Mouse (Mus musculus): Measurements from ENCODE around the gene Sult4a1. TPM values are rescaled to one million over a fixed set of nuclear protein-coding genes. Genes with fewer than 3 reads are reported as not detected.

Sult4a1 gene
- polyA plus RNA-seq, 1 experiment from 2014 or later = 0.24 TPM

DNA sequence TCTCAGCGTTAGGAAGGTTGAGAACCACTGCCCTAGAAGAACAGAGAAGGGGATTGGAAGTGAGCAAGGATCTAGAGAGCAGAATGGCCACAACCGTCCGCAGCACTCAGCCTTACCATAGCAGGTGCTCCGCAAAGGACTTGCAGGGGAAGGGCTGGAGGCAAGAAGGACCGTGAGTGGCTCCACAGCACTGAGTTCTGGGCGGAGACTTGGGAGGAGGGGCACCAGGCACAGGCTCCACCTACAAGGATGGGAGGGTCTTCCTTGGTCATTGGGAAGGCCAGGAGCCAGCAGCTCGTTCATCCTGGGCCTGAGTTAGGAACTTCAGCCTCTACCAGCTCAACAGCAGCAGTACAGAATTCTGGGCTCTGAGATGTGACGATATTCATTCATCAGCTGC lies 32.5 kb downstream of the Sult4a1 start:
- Histone ChIP-seq H3K4me1 (ENCODE audit: insufficient read depth, low read depth, low read length) (no peaks in the 10 kb centered on the region), H3K27me3 (replicated peaks; ENCODE audit: insufficient read depth, low read length) (peaks cover 17% of the 10 kb centered on the region; the same call in 1 of the 2 replicates), H3K4me3 (ENCODE audit: low read depth, low read length) (no peak overlapping the region), H3K36me3 (ENCODE audit: insufficient read depth, low read length) (no peaks in the 10 kb centered on the region), H3K27ac (ENCODE audit: low read length) (no peak overlapping the region), H3K9me3 (ENCODE audit: low read length) (no peaks in the 10 kb centered on the region), H3K4me2 (replicated peaks; ENCODE audit: low read depth, low read length) (no peak overlapping the region), H3K9ac (replicated peaks; ENCODE audit: low read depth) (no peak overlapping the region)
- TF ChIP-seq CTCF (IDR thresholded peaks at IDR 0.05) (no peak), EP300 (IDR thresholded peaks at IDR 0.05) (no peak)
- 21% methylated on average over 8 of the region's 8 CpGs for WGBS
- ATAC-seq (no peak), DNase-seq (ENCODE audit: low spot score) (peak; percentile 18)

- no peak overlapping the region for H3K9ac ChIP-seq (replicated peaks; ENCODE audit: low read depth)
- TF ChIP-seq EP300 (IDR thresholded peaks at IDR 0.05) = no peak
- peak; percentile 69 for TF ChIP-seq CTCF (IDR thresholded peaks at IDR 0.05)
- DNase-seq (ENCODE audit: low spot score) = peak; percentile 49
- H3K36me3 ChIP-seq (ENCODE audit: insufficient read depth, low read length) = no peaks in the 10 kb centered on the region
- no peak overlapping the region for H3K4me2 ChIP-seq (replicated peaks; ENCODE audit: low read depth, low read length)
- ATAC-seq = no peak
- H3K4me3 ChIP-seq (ENCODE audit: low read depth, low read length) = no peak overlapping the region
- 21% methylated on average over 7 of the region's 7 CpGs for WGBS
- H3K9me3 ChIP-seq (ENCODE audit: low read length) = no peaks in the 10 kb centered on the region
- no peak overlapping the region for H3K27ac ChIP-seq (ENCODE audit: low read length)
- peaks cover 21% of the 10 kb centered on the region; the same call in 1 of the 2 replicates for H3K27me3 ChIP-seq (replicated peaks; ENCODE audit: insufficient read depth, low read length)
- H3K4me1 ChIP-seq (ENCODE audit: insufficient read depth, low read depth, low read length) = no peaks in the 10 kb centered on the region
Observed at GRCm38 (mm10) chr15:84072226-84072625, 33.3 kb downstream of the Sult4a1 start.

GRCm38 (mm10) chr15:84070116-84070676 lies 35.4 kb downstream of the Sult4a1 start:
- Histone ChIP-seq H3K36me3 (ENCODE audit: insufficient read depth, low read length) (no peaks in the 10 kb centered on the region), H3K4me1 (ENCODE audit: insufficient read depth, low read depth, low read length) (no peaks in the 10 kb centered on the region), H3K4me2 (replicated peaks; ENCODE audit: low read depth, low read length) (no peak overlapping the region), H3K4me3 (ENCODE audit: low read depth, low read length) (no peak overlapping the region), H3K9ac (replicated peaks; ENCODE audit: low read depth) (no peak overlapping the region), H3K27ac (ENCODE audit: low read length) (no peak overlapping the region), H3K9me3 (ENCODE audit: low read length) (no peaks in the 10 kb centered on the region), H3K27me3 (replicated peaks; ENCODE audit: insufficient read depth, low read length) (peaks cover 21% of the 10 kb centered on the region; the same call in 1 of the 2 replicates)
- 1% methylated on average over 13 of the region's 13 CpGs for WGBS
- DNase-seq (ENCODE audit: low spot score) (no peak), ATAC-seq (no peak)
- TF ChIP-seq CTCF (IDR thresholded peaks at IDR 0.05) (no peak), EP300 (IDR thresholded peaks at IDR 0.05) (no peak)

DNA sequence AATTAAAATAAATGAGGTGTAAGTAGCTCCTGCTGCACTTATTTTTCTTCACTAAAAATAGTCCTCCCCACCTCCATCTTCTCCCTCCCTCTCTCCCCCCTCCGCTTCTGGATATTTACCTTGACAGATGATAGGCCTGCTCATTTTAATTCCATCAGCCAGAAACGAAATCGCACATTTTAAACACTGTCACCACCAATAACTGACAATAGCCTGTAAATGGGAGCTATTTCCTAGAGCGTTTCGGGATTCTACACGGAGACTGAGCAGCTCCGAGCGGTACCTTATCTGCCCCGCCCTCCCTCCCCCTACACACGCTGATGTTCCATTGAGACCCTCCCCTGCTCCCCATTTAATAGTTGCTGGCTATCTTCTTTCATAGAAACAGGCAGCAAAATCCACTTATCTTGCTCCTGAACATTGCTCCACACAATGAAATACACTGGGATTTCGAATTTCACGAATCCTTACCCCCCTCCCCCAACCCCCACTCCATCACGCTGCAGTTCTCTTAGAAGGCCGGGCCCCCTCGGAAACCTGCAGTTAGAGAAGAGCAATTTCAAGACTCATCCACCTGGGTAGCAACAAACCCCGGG lies 36.0 kb downstream of the Sult4a1 start:
- Histone ChIP-seq H3K4me2 (replicated peaks; ENCODE audit: low read depth, low read length) (no peak overlapping the region), H3K27me3 (replicated peaks; ENCODE audit: insufficient read depth, low read length) (peaks cover 25% of the 10 kb centered on the region; the same call in 1 of the 2 replicates), H3K4me1 (ENCODE audit: insufficient read depth, low read depth, low read length) (no peaks in the 10 kb centered on the region), H3K27ac (ENCODE audit: low read length) (no peak overlapping the region), H3K36me3 (ENCODE audit: insufficient read depth, low read length) (no peaks in the 10 kb centered on the region), H3K9me3 (ENCODE audit: low read length) (no peaks in the 10 kb centered on the region), H3K4me3 (ENCODE audit: low read depth, low read length) (no peak overlapping the region), H3K9ac (replicated peaks; ENCODE audit: low read depth) (no peak overlapping the region)
- no peak for TF ChIP-seq EP300 (IDR thresholded peaks at IDR 0.05)
- no peak for TF ChIP-seq CTCF (IDR thresholded peaks at IDR 0.05)
- WGBS = 10% methylated on average over 16 of the region's 16 CpGs
- ATAC-seq (no peak), DNase-seq (ENCODE audit: low spot score) (no peak)

DNA sequence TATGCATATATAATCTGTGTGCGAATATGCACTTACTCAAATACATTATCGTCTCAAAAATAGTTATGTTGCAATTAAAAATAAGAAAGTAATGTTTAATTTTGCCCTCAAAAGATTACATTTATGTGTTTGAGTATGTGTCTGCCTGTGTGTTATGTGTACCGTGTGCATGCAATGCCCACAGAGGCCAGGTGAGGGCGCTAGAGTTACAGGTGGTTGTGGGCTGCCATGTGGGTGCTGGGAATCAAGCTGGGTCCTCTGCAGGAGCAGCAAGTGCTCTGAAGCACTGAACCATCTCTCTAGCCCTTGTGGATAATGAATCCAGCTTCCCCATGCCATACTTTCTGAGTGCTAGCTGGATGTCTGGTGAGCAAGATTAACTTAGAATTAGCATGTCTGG lies 39.9 kb downstream of the Sult4a1 start:
- no peak overlapping the region for H3K4me3 ChIP-seq (ENCODE audit: low read depth, low read length)
- DNase-seq (ENCODE audit: low spot score) (no peak), ATAC-seq (no peak)
- TF ChIP-seq CTCF (IDR thresholded peaks at IDR 0.05) = no peak
- TF ChIP-seq EP300 (IDR thresholded peaks at IDR 0.05) = no peak
- 71% methylated on average over 4 of the region's 4 CpGs for WGBS
- H3K9ac ChIP-seq (replicated peaks; ENCODE audit: low read depth) = no peak overlapping the region
- no peaks in the 10 kb centered on the region for H3K4me1 ChIP-seq (ENCODE audit: insufficient read depth, low read depth, low read length)
- no peak overlapping the region for H3K27ac ChIP-seq (ENCODE audit: low read length)
- no peaks in the 10 kb centered on the region for H3K36me3 ChIP-seq (ENCODE audit: insufficient read depth, low read length)
- no peaks in the 10 kb centered on the region for H3K9me3 ChIP-seq (ENCODE audit: low read length)
- peaks cover 24% of the 10 kb centered on the region; the same call in 1 of the 2 replicates for H3K27me3 ChIP-seq (replicated peaks; ENCODE audit: insufficient read depth, low read length)
- H3K4me2 ChIP-seq (replicated peaks; ENCODE audit: low read depth, low read length) = no peak overlapping the region

GRCm38 (mm10) chr15:84065140-84065539 lies 40.4 kb downstream of the Sult4a1 start, which contains the start of gene Efcab6:
Efcab6 (minus strand) TSS chr15:84065379.
- no peak for ATAC-seq
- no peaks in the 10 kb centered on the region for H3K4me1 ChIP-seq (ENCODE audit: insufficient read depth, low read depth, low read length)
- H3K27ac ChIP-seq (ENCODE audit: low read length) = no peak within 1 kb of the TSS
- no peaks in the 10 kb centered on the region for H3K9me3 ChIP-seq (ENCODE audit: low read length)
- no peak for TF ChIP-seq CTCF (IDR thresholded peaks at IDR 0.05)
- TF ChIP-seq EP300 (IDR thresholded peaks at IDR 0.05) = no peak
- peaks cover 18% of the 10 kb centered on the region; the same call in 1 of the 2 replicates for H3K27me3 ChIP-seq (replicated peaks; ENCODE audit: insufficient read depth, low read length)
- H3K9ac ChIP-seq (replicated peaks; ENCODE audit: low read depth) = no peak within 1 kb of the TSS
- no peak within 1 kb of the TSS for H3K4me3 ChIP-seq (ENCODE audit: low read depth, low read length)
- DNase-seq (ENCODE audit: low spot score) = peak; percentile 16
- H3K36me3 ChIP-seq (ENCODE audit: insufficient read depth, low read length) = no peaks in the 10 kb centered on the region
- no peak within 1 kb of the TSS for H3K4me2 ChIP-seq (replicated peaks; ENCODE audit: low read depth, low read length)
- WGBS = 5% methylated on average over 29 of the region's 29 CpGs

Data from lung, postnatal 0 days (tissue).